Mouse (Mus musculus): ENCODE data around the gene Cul7.

The Cul7 gene

DNA sequence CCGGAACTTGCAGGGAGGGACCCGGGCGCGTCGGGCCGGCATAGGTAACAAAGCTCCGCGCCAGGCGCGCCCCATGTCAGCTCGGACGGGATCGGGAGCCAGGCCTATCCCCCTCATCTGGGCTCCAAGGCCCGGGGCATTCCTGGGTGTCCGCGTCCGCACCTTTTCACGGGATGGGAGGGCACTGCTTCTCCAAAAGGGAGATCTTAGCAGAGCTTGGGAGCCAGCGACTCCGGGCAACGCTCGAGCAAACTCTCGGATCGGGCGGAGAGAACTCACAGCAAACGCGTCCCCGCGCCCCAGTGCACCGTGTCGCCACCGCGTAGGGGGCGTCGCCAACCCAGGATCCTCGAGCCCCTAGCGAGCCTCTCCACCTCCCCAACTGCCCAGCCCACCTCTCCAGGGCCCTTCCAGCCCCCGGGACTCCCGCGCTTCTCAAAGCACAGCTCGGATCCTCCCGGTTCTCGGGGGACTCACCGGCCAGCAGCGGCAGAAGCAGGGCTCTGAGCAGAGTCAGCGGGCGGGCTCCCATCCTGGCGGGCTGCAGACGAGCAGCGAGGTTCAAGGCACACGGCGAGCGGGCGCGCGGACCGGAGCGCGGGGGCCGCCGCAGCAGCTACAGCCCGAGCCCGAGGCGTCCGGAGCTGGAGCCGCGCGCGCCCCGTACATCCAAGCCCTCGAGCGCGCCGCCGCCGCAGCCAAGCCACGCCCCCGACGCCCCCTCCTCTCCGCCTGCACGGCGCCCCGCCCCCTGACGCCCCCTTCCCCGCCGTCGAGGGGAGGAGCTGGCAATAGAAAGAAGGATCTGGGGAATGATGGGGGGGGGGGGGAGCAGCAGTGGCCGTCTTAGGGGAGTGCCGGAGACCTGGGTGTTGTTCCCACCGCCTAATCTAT, 21.1 kb upstream of the Cul7 start, which contains the start of gene Ptk7:
Ptk7 (minus strand) TSS at position 714 of the 894 bp plus-strand sequence.
- peak in 1 of 2 experiments; percentile 44 for DNase-seq (ENCODE audit: low spot score in 2 of 2)

DNA sequence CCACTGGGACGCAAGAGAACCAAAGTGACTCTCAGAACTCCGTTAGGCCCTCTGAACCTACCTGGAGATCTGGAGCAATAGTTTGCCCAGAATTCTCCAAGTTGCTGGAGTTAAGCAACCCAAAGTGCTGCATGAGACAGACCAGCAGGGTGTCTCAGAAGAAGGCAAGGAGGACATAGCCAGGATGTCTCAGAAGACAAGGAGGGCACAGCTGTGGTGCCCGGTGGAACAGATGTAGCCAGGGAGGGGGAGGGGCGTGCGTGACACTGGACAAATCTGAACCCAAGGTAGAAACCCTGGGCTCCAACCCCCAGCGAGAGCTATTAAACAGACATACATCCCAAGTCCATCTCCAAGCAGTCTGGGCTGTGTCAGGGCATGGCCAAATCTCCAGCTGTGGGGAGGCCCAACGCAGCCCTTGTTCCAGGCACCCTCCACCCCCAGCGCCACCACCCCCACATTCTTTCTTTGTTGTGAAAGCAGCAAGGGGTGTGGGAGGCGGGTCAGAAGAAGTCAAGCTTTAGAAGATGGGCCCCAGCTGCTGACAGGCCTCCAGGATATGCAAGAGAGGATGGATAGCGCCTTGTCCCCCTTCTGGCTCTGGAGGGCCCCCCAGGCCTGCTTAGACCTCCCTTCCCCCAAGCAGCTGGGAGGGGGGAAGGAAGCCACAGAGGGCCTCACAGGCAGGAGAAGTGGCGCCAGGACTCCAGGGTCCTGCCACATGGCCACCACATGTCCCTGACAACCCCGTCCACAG, 20.3 kb upstream of the Cul7 start:
- DNase-seq (ENCODE audit: low spot score in 2 of 2): no peak

DNA sequence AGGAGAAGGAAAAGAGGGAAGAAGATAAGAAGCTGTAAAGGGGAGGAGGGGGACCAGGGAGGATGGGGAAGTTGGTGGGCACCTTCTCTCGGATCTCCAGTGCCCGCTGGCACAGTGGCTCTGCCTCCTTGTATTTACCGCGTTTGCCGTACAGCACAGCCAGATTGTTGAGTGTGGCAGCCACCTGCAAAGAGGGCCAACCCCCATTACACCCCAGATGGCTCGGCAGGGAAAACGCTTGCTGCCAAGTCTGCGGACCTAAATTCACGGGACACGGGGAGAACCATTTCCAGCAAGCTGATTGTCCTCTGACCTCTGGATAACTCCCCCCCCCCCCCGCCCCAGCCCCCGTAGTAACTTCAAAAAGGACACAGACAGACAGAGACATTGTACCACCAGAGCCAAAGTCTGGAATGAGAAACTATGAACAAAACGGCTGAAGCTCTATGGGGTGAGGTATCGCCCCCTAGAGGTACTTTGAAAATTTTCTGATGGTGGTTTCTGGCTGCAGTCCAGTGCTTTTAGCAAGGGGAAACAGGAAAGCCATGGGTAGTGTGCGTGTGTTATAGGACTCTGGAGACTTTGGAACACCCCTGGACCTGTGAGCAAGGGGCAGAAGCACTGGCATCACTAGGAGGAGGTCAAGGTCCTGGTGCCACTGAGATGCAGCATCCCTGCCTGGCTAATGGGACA, 13.2 kb upstream of the Cul7 start:
- peak in 1 of 2 experiments; percentile 55 for DNase-seq (ENCODE audit: low spot score in 2 of 2)

DNA sequence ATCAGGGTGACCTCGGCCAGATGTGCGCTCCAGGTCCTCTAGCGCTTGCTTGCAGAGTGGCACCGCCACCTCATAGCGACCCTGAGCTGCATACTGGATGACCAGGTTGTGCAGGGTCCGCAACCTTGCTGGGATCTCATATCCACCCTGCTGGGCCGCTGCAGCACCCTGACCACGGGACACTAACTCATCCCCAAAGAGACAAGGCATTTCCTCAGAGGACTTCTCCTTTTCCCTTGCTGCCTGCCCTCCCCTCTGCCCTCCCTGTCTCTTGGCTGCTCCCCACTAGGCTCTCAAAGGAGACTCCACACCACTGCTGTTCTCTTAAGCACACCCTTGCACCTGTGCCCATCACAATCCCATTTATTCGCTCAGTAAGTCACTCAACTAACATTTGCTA, 10.2 kb upstream of the Cul7 start:
- DNase-seq (ENCODE audit: low spot score in 2 of 2): no peak

DNA sequence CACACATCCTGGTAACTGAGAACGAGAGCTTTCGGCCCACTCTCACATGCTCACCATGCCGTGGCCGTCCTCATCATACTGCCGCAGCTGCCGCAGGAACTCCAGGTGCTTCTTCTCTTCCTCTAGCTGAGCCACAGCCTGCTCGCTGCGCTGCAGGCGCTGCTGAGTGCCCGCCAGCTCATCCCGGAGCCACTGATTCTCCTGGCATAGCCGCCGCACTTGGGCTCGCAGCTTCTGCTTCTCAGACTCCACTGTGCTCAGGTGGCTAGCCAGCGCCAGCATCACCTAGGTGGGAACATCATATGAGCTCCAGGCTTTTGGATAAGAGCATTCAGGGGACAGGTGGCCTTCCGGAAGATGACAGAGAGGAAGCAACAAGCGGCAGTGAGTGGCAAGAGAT, 8.1 kb upstream of the Cul7 start:
- DNase-seq (ENCODE audit: low spot score in 2 of 2): no peak

DNA sequence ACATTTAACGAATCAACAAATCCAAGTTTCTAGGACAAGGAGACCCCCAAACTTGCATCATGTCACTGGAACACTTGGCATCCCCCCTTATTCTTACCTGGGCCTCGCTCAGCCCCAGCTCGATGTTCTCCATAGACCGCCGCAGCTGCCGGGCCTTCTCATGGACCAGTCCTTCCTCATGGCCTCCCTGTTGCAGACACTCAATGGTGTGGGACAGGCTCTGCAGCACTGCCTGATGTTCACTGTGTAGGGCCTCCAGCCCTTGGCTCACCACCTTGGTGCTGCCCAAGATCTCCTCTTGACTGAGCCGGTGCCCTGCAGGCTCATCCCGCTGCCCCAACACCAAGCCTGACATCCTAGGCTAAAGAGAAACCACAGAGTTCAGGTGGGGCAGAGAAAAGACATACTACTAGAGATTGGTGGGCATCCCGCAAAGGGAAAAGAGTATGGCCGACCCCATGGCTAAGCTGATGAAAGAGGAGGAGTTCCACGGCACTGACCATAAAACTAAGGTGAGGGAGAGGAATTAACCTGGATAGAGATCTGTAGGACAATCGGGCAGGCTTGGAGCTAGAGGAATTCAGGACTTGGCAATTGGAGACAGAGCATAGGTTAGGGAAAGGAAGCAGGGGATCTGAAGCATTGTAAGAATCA, 5.9 kb upstream of the Cul7 start:
- no peak for DNase-seq (ENCODE audit: low spot score in 2 of 2)

DNA sequence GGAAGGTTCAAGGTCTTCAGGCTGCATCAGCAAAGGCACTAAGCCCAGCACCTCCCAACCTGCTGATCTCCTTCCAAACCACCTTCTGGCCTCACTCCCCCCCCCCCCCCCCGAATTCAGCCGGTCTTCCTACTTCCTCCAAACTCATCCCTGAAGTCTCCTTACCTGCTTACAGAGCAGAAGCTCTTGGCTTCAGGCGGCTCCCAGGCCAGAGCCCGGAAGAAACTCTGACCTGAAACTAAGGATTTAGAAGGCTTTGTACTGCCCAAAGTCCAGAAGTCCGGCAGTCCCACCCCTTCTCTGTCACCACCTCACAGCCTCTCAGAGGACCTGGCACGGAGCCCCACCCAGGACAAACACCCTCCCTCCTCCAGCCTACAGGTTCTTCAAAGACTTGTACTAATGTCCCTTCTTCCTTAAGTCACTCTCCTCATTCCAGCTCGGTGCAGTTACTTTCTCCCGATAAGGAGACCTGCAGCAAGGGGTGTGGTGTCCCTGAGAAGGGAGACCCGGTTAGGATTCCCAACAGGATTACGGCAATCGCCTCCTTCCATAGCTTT, 5.1 kb upstream of the Cul7 start:
- DNase-seq (ENCODE audit: low spot score in 2 of 2): no peak

DNA sequence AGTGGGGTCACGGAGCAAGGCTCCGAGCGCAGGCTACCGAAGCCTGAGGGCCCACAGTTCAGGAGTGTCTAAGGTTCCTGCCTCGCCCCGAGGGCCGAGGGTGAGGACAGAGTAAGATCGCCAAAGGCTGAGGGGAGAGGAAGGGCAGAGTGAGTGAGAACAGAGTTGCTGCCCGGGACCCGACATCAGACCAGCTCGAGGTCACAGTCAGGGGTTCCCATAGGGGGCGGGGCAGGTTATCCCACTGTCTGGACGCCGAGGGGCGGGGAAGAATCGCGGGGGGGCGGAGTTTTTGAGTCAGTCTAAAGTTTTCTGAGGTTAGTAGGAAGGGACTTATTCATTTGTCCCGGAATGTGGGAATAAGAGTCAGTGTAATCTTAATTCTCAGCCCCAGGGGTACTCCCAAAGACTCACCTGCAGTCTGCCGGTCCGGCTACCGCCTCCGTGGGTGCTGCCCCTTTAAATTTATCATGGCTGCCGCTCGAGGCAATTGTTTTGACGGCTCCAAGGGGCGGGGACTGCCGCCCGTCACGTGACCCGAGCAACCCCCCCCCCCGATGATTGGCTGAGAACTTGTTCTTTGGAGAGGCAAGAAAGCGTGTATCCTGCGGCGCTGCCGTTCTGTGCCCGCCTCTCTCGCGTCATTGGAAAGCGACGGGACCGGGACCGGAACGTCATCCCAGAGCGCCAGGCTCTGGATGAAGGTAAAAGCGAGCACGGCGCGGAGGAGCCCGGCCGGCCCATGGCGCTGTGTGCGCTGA, 4.4 kb upstream of the Cul7 start, which contains the start of the genes Klc4 and Mrpl2:
Klc4 (minus strand) TSS at position 462 of the 761 bp plus-strand sequence.
Mrpl2 (plus strand) TSS at position 669 of the 761 bp plus-strand sequence.
- peak; percentile 99 to 100 for DNase-seq (ENCODE audit: low spot score in 2 of 2)

DNA sequence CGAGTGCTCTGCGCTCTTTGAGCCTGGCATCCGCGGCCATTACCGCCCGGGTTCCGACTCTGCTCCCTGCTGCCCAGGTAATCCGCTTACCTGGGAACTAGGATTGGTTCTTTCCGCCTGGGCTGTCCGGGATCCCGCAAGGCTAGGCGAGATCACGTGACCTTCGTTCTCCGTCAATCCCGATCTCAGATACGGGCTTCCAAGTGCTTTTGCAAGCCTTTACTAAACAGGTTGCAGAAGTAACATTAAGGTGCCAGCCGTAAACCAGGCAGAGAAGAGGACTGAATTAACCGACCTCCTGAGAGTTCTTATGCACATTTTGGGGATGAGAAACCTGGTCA, 3.8 kb upstream of the Cul7 start:
- DNase-seq (ENCODE audit: low spot score in 2 of 2): no peak

DNA sequence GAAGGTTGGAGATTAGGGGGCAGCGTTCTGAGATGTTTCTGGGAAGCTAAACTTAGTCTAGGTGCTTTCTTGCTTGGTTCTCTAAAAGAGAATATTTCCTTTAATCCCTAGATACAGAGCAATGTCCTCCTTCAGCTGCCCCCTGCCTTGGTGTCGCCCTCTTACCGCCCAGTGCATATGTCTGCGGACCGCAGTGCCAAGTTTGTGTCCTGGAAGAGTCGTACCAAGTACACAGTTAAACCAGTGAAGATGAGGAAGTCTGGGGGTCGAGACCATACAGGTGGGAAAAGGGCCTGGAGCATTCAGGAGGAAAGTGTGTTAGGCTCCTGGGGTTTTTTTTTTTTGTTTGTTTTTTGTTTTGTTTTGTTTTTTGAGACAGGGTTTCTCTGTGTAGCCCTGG, 2.9 kb upstream of the Cul7 start:
- no peak for DNase-seq (ENCODE audit: low spot score in 2 of 2)

DNA sequence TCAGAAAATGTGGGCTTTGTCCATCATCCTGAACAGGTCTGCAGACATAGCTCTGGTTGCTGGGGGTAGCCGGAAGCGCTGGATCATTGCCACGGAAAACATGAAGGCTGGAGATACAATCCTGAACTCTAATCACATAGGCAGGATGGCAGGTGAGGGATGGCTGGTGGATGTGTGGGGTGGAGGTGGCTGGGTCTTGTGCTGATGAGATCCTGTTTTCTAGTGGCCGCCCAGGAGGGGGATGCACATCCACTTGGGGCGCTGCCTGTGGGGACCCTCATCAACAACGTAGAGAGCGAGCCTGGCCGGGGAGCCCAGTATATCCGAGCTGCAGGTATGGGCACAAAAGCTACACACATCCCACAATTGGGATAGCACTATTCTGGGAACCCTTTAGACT, 1.7 kb upstream of the Cul7 start:
- no peak for DNase-seq (ENCODE audit: low spot score in 2 of 2)

DNA sequence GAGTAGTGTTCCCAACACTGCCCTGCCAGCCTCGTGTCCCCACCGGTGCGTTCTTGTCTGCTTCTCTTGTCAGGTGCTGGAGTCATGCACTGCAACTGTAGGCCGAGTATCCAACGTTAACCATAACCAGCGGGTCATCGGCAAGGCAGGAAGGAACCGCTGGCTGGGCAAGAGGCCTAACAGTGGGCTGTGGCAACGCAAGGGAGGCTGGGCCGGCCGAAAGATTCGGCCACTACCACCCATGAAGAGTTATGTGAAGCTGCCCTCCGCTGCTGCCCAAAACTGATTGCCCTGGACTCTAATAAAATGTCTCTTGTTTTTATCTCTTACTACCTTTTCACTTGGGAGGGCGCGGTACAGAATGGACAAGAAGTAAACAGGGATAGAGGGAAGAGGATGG, 326 bp upstream of the Cul7 start:
- no peak for DNase-seq (ENCODE audit: low spot score in 2 of 2)

DNA sequence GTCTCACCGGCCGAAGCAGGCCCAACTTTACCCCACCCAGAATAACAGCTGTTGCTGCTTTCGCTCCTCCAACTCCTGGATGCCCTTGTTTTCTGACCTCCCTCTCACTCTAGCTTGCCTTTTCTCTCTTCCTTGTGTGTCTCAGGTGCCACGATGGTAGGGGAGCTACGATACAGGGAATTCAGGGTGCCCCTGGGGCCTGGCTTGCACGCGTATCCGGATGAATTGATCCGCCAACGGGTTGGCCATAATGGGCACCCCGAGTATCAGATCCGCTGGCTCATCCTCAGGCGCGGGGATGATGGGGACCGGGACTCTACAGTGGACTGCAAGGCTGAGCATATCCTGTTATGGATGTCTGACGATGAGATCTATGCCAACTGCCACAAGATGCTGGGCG, 1.2 kb downstream of the Cul7 start:
- DNase-seq (ENCODE audit: low spot score in 2 of 2): no peak

DNA sequence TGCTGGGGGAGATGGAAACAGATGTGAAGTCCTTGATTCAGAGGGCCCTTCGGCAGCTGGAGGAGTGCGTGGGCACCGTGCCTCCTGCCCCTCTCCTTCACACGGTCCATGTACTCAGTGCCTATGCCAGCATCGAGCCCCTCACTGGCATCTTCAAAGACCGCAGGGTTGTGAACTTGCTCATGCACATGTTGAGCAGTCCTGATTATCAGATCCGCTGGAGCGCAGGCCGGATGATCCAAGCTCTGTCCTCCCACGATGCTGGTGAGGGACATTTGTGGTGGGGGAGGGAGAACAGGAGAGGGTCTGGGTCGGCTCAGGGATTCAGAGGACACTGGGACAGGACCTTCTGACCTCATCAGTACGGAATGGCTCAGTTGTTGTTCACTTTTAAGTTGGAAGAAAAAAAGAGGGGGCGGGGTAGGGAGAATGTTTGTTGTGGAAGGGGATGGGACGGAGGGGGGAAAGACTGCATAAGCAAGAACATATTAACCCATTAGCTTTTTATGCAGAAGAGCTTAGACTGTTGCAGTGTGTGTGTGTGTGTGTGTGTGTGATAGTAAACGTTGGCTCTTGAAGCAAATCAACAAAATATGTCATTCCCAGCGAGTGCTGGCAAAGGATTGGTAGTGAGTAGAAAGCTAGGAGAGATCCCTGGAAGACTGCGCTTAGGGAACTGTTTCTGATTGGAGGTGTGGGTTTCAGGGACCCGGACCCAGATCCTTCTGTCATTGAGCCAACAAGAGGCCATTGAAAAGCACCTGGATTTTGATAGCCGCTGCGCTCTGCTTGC, 1.8 kb downstream of the Cul7 start:
- DNase-seq (ENCODE audit: low spot score in 2 of 2): no peak

DNA sequence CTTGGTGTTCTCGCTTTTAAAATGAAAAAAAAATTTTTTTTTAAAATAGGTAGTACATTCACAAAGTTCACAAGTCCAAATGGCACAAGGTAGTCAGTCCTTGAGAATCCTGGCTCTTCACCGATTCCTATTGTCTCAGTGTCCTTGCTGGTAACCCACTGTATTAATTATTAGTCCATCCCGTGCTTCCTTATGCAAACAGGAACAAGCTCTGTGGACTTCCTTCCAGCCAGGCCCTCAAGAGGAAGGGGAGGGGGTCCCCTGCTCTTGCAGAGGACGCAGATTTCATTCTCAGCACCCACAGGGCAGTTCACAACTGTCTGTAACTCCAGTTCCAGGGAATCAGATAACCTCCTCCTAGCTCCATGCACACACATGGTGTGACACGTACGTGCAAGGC, 5.9 kb downstream of the Cul7 start:
- no peak for DNase-seq (ENCODE audit: low spot score in 2 of 2)

DNA sequence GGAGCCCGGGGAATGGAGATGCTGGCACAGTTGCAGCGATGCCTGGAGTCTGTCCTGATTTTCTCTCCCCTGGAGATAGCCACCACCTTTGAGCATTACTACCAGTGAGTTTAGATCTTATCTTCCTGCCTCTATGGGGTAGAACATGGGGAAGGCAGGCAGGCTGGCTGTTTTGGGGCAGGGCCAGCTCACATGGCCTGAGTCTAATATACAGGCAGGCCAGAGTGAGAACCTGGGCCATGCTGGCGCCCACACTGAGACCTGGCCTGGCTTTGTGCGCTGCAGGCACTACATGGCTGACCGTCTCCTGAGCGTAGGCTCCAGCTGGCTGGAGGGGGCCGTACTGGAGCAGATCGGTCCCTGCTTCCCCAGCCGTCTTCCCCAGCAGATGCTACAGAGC, 11.2 kb downstream of the Cul7 start:
- no peak for DNase-seq (ENCODE audit: low spot score in 2 of 2)

DNA sequence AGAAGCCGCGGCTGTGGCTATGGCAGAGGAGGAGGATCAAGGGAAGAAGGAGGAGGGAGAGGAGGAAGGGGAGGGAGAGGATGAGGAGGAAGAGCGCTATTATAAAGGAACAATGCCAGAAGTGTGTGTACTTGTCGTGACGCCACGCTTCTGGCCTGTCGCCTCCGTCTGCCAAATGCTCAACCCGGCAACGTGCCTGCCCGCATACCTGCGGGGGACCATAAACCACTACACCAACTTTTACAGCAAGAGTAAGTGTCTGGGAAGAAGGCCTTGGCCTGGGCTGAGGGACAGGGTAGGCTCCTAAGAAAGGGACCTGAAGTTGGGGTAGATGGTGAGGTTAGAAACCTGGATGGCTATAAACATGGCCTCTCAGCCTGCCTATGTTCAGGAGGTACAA, 11.8 kb downstream of the Cul7 start:
- no peak for DNase-seq (ENCODE audit: low spot score in 2 of 2)

DNA sequence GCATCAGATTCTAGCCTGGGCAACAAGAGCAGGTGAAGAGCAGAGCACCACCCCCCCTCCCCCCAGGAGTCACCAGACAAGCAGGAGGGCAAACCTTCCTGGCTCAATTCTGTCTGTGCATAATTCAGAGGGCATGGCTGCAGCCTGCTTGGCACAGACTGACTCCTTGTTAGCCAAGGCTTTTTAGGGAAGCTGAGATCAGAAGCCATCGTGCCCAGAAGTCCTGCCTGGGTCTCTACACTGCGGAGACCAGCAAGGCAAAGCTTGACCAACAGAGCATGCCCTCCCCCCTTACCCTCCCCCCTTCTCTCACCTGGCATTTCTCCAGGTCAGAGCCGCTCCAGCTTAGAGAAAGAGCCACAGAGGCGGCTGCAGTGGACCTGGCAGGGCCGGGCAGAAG, 12.6 kb downstream of the Cul7 start:
- DNase-seq (ENCODE audit: low spot score in 2 of 2): no peak

DNA sequence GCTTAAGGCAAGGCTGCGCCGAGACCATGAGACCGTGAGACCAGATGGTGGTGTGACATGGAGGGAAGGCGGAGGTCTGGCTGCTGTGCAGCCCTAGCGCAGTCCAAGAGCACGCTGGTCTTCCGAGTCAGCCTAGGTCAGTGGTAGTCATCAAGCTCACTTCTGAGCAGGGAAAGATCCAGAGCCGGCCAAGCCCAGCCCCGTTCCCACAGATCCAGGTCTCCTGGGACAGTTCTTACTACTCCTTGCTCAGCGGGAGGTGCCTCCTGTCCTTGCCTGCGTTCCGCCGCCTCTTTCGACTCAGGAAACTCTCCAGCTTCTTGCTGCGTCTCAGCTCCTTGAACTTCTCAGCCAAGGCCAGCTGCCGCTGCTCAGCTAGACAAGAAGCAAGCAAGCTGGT, 17.6 kb downstream of the Cul7 start:
- DNase-seq (ENCODE audit: low spot score in 2 of 2): no peak

DNA sequence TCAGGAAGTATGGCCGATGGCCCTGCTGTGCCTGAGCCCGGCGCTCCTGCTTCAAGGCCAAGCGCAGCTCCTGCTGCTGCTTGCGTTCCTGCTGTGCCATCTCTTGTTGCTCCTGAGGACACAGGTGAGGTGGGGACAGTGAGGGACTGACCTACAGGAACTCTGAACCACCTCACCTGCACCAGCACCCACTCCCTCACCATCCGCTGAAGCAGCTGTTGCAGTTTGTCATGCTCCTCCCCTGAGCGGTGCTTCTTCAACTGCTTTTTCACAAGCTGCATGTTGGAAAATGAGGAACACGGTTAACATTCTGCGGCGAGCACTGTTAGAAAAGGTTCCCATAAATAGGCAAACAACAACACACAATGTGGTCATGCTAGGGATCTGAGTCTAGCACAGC, 19.8 kb downstream of the Cul7 start:
- no peak for DNase-seq (ENCODE audit: low spot score in 2 of 2)
